Mouse (Mus musculus): ENCODE measurements around the gene Efcab3.

Efcab3 gene

GRCm38 (mm10) chr11:105146593-105146992 is 83.2 kb downstream of the Efcab3 start, which contains the start of gene Gm10842:
TSS of gene Gm10842 (plus strand) at chr11:105146893.
- in situ Hi-C loops (cut with MboI, MseI), result no loop called here

- in situ Hi-C loops (cut with MboI, MseI), result no loop called here
These were observed 86.0 kb downstream of the Efcab3 start for GRCm38 (mm10) chr11:105149353-105149752.

GRCm38 (mm10) chr11:105149766-105150165 is 86.4 kb downstream of the Efcab3 start:
- in situ Hi-C loops (cut with MboI, MseI), result no loop called here

GRCm38 (mm10) chr11:105150691-105151090 is 87.3 kb downstream of the Efcab3 start:
- in situ Hi-C loops (cut with MboI, MseI), result no loop called here

DNA sequence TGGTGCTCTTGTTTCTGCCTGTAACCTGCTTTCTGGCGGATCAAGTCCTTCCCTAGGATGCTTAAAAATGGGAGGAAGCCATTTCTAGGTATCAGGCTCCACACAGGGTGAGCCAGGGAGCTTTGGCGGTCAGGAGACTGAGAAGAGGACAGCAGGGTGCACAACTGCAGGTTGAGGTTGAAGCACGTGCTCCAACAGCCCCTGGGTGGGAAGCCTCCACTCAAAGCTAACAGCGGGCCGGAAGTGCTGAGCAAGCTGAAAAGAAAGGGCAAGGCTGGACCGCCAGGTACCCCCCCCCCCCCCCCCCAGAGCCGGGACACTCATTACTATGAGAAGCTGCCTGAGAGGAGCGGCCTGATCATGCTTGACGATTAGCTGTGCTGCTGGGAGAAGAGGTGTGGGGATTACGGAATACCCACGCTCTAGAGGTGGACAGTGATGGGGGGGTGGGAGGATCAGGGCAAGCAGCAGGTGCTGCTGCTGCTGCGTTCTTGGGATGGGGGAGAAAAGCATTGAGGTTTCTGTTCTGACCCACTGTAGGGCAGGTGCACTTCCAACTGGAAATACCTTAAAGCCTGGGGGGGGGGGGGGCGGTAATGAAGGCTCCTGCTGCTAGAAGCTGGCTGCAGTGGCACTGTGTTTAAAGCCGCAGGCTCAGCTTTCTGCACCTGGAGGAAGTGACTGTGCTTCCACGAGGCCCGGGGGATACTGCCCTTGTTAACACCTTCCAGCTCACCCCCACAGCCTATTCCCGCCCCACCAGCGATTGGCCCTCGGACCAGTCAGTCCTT is 88.0 kb downstream of the Efcab3 start:
- in situ Hi-C loops (cut with MboI, MseI), result no loop called here

DNA sequence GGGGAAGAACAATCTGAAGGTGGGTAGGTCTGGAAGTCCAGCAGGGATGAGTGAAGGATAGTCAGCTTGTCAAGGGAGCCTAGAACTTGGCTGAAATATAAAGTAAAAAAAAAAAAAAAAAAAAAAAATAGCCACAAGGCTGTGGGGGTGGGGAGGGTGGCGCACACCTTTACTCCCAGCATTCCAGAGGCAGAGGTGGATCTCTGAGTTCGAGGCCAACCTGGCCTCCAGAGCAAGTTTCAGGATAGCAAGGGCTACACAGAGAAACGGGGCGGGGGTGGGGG is 88.6 kb downstream of the Efcab3 start:
- in situ Hi-C loops (cut with MboI, MseI), result no loop called here

GRCm38 (mm10) chr11:105152357-105152899 is 89.0 kb downstream of the Efcab3 start:
- in situ Hi-C loops (cut with MboI, MseI), result no loop called here

GRCm38 (mm10) chr11:105153068-105153833 is 89.9 kb downstream of the Efcab3 start:
- in situ Hi-C loops (cut with MboI, MseI), result no loop called here

DNA sequence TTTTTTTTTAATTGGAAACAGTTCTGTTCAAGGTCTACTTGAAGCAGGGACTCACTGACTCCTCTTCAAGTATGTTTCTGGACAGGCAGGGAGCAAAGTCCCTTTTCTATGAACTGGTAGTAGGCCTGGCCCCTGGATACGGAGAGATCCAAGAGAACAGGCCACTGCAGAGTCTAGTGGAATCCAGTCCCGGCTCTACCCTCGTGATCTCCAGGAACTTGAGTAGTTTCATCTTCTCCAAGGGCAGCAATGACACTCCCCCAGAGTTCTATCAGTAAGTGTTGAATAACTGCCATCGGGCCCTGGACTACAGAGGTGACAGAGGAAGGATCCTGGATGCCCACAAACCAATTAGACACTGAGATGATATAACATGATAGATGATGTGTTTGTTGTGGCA is 92.5 kb downstream of the Efcab3 start:
- in situ Hi-C loops (cut with MboI, MseI), result no loop called here

DNA sequence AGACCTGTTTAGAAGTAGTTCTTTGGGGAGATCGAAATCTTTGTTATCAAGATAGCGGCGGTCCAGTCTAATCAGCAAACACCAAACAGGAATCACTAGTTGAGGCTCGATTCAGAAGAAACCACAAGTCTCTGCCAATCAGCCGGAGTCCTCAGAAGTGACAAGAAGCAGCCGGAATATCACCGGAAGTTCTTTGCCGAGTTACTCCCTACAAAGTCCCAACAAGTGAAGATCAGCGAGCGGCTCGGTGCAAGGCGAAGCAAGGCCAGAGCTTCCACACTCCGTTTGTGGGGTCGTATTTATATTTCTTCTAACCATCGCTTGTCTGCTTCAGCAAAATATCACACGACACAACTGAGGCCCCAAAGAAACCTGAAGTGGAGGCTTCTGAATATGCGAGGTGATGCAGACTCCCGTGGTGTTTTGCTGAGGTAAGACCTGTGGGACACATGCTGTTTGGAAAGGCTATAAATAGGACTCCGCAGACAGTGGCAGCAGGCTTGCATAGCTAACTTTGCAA is 93.4 kb downstream of the Efcab3 start:
- in situ Hi-C loops (cut with MboI, MseI), result no loop called here

DNA sequence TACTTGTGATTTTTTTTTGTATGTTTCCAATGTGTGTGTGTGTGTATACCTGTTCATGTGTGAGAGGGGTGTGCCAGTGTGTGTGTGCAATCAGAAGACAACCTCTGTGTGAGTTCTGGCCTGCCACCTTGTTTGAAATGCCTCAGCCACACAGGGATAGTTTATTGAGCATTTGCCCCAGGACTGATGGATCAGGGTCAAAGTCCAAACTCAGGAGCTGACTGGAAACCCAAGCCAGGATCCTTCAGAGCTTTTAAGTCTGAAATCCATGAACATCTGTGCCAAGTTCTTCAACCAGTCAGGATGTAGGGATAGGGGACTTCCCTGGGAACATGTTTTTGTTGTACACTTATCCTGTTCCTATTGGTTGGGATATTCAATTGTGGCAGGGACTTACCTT is 94.7 kb downstream of the Efcab3 start:
- in situ Hi-C loops (cut with MboI, MseI), result no loop called here

DNA sequence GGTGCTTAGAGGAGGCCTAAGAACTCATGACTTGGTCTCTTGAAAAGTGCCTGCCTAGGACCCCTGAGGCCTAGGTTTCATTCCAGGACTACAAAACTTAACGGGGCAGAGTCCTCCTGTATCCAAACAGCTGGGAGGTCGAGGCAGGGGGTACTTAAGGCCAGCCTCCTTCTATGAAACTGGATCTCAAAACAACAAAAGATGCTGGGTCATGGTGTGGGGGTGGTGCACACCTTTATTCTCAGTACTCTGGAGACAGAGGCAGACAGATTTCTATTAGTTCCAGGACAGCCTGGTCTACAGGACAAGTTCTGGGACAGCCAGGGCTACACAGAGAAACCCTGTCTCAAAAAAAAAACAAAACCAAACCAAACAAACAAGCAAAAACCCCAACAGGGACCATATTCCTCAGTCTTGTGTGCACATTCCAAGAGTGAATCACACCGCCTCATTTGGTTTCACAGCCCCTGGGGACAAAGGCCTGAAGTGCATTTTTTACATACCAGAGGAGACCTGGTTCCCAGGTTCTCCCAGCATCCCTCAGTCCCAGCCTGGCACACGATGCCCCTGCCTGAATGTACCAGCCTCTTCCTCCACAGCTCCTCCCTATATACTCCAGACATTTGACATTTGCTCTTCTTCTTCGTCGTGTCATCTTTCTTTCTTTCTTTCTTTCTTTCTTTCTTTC is 96.4 kb downstream of the Efcab3 start:
- in situ Hi-C loops (cut with MboI, MseI), result no loop called here

GRCm38 (mm10) chr11:105161411-105161810 is 98.0 kb downstream of the Efcab3 start:
- in situ Hi-C loops (cut with MboI, MseI), result no loop called here

- in situ Hi-C loops (cut with MboI, MseI), result no loop called here
These were observed 101.4 kb downstream of the Efcab3 start for GRCm38 (mm10) chr11:105164516-105165510.

DNA sequence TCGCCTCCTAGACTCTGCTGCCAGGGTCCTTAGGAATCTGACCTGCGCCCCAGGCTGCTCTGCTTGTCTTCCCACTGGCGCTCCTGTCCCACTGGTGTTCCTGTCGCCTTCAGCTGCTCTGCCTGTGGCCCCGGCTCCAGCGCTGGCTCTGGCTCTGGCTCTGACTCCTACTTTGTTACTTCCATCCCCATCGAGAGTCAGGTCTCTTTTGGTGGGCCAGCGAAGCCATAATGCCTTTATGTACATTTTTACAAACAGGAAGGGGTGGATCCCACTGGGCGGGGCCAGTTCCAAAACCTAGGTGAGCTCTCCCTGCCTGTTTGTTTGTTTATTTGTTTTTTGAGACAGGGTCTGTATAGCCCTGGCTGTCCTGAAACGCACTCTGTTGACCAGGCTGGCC is 103.4 kb downstream of the Efcab3 start:
- in situ Hi-C loops (cut with MboI, MseI), result no loop called here

Measured in T-helper 17 cell (primary cell).